In genomic region chr19:18659349-18659748, GRCm38 (mm10) we compare ENCODE assay signal across 20 mouse cellular contexts.
"Had no signal": no experiment of that assay in that cellular context is flagged by ENCODE, and none has a peak within 500 bp of the region (broad histone marks: within the 10 kb centered on the region; RNA-seq: fewer than 3 reads in every experiment).

No protein-coding gene starts in this region.

- DNase-seq: kidney, adult 18-20 months; kidney, postnatal 25 days; lung, embryonic 14.5 days; right cerebral cortex, adult 18-20 months; right cerebral cortex, postnatal 14 days; right cerebral cortex, postnatal 4 days; spleen, adult 18-20 months; thymus, postnatal 25 days had no signal

- H3K27me3 ChIP-seq: limb, embryonic 13.5 days; midbrain, embryonic 12.5 days; midbrain, embryonic 15.5 days; neural tube, embryonic 12.5 days; neural tube, embryonic 15.5 days; stomach, embryonic 15.5 days had no signal

- H3K36me3 ChIP-seq: limb, embryonic 10.5 days; limb, embryonic 13.5 days; midbrain, embryonic 12.5 days; midbrain, embryonic 15.5 days; neural tube, embryonic 12.5 days; neural tube, embryonic 15.5 days; stomach, embryonic 15.5 days had no signal

- H3K4me2 ChIP-seq: limb, embryonic 13.5 days; lung, embryonic 14.5 days; midbrain, embryonic 12.5 days; midbrain, embryonic 15.5 days; neural tube, embryonic 12.5 days; neural tube, embryonic 15.5 days; stomach, embryonic 15.5 days had no signal

- H3K4me3 ChIP-seq: limb, embryonic 10.5 days; limb, embryonic 13.5 days; midbrain, embryonic 12.5 days; midbrain, embryonic 15.5 days; neural tube, embryonic 12.5 days; neural tube, embryonic 15.5 days; stomach, embryonic 15.5 days had no signal

- ATAC-seq: inflammation-experienced regulatory T-cells, adult 6 months; intestine, embryonic 16.5 days; lung, postnatal 0 days; midbrain, embryonic 15.5 days had no signal

- H3K9me3 ChIP-seq: limb, embryonic 10.5 days; limb, embryonic 13.5 days; midbrain, embryonic 12.5 days; midbrain, embryonic 15.5 days; neural tube, embryonic 12.5 days; neural tube, embryonic 15.5 days; stomach, embryonic 15.5 days had no signal

- H3K9ac ChIP-seq: limb, embryonic 13.5 days; lung, embryonic 14.5 days; midbrain, embryonic 12.5 days; midbrain, embryonic 15.5 days; neural tube, embryonic 12.5 days; neural tube, embryonic 15.5 days; stomach, embryonic 15.5 days had no signal

- H3K27ac ChIP-seq: kidney, postnatal 0 days; limb, embryonic 10.5 days; limb, embryonic 13.5 days; macrophage; midbrain, embryonic 12.5 days; midbrain, embryonic 15.5 days; neural tube, embryonic 12.5 days; neural tube, embryonic 15.5 days; stomach, embryonic 15.5 days had no signal

- H3K4me1 ChIP-seq: limb, embryonic 10.5 days; limb, embryonic 13.5 days; midbrain, embryonic 12.5 days; midbrain, embryonic 15.5 days; neural tube, embryonic 12.5 days; neural tube, embryonic 15.5 days; stomach, embryonic 15.5 days had no signal
